Mouse (Mus musculus) layer of hippocampus, adult 11-12 months (tissue): ENCODE results near the gene 1700037C18Rik.

Source experiments
- DNase-seq: peaks from one replicate; pipeline ENCODE4 v3.0.0; 2022; ENCODE audit warnings: low spot score

The 1700037C18Rik gene

DNA sequence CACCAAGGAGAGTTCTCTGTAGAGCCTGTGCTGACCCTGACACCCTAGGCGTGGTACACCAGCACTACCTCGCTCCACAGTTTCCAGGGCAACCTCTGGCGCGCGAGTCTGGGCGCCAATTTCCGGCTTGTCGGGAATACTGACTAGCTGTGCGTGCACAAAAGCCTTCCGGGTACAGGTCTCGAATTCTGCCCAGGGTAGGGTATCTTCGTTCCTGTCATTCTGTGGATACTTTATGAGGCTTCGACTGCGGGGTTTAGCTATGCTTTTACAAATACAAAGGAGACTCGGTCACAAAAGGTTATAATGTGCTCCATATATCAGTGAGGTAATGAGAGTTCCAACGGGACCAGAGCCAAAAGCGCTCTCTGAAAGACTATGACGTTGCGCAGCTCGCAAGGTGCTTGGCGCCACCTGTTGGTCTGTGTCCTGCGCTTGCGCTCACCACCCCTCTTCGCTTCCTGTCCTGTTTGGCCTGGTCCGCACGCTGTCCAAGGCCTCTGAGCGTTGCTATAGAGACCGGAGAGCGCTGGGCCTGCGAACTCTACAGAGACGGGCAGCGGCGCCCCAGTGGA, at the start of gene 1700037C18Rik, which contains the start of gene Cluap1:
Gene 1700037C18Rik, minus strand, starts transcription at position 153 of the 575 bp plus-strand sequence.
Gene Cluap1, plus strand, starts transcription at position 265 of the 575 bp plus-strand sequence.
- DNase-seq, result peak; percentile 96

DNA sequence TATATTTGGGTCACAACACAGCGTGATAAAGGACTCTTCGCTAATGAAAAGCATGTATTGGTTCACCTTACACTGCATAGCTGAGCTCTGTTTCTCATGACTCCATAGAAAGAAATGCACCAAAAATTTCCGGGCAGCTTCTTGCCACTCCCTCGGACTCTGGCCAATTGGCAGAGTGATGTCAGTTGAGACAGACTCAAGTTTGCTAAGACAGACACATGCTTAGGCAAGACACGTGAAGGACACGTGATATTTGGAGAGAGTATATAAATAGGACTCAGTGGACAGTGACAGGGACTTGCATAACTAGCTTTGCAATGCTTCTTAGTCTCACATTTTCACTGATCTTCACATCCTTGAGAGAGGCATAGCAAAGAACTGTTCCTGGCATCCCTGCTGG, 47.9 kb upstream of the 1700037C18Rik start:
- DNase-seq, result peak; percentile 27

- DNase-seq, result no peak
These were observed 42.7 kb upstream of the 1700037C18Rik start for GRCm38 (mm10) chr16:3951141-3951540.

DNA sequence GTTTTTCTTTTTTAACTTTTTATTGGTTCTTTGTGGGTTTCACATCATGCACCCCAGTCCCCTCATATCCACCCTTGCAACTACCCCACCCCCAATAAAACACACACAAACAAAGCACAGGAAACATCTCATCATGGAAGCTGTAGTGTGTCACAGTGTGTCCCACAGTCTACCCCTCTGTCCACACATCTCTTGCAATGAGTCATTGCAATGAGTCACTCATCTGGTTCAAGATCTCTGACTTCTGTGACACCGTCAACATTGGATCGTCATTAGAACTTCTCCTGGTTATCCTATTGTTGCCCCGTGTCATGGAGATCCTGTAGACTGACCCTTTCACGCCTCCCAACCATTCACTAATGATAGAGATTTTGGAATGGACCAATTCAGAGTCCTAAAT, 26.2 kb upstream of the 1700037C18Rik start:
- no peak for DNase-seq

DNA sequence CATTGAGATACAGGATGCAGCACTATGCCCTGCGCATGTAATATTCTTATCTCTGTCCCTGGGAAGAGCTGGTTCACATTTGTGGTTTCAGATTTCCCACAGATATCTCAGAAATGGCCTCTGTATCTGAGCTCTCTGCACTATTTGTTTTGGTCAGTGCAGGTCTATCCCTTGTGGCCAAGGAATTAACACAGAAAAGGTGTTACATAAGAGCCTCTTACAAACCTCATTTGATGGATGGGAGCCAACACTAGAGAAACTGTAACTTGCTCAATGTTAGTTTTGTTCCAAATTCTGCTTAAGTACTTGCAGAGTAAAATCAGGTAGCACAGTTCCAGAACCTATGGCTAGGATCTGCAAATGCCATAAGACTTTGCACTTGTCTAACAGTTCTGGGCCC, 25.6 kb upstream of the 1700037C18Rik start:
- DNase-seq, result no peak

DNA sequence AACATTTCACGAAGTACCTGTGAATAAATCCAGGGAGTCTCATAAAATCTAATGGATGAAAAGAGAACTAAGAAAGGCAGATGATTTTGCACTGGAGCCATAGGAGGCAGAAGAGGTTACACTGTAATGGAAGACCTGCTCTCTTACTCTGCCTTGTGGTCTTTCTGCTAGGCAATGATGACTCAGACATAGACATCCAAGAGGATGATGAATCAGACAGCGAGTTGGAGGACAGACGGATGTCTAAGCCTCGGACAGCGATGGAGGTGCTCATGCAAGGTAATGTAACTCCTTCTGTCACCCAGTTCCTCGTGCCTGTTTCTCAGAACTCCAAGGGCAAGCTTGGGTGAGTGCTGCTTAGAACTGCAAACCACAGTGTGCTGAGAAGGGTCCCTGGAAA, 25.0 kb upstream of the 1700037C18Rik start:
- DNase-seq, result no peak

DNA sequence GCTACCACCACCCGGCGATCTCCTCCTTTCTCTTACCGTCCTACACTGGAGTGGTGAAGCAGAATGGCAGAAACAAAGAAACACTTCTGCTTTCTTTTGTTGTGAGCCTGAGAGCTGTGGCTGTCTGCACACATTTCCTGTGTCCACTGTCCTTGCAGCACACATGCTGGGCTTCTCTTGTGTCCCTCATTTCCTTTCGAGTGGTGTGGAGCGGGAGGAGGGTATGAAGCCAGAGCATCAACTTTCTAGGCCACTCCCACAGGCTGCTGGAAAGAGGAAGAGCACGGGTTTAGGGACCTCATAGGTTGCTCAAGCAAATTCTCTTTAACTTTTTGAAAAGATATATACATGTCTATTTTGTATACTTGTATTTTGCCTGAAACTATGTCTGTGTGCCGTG, 20.7 kb upstream of the 1700037C18Rik start:
- peak; percentile 45 for DNase-seq

DNA sequence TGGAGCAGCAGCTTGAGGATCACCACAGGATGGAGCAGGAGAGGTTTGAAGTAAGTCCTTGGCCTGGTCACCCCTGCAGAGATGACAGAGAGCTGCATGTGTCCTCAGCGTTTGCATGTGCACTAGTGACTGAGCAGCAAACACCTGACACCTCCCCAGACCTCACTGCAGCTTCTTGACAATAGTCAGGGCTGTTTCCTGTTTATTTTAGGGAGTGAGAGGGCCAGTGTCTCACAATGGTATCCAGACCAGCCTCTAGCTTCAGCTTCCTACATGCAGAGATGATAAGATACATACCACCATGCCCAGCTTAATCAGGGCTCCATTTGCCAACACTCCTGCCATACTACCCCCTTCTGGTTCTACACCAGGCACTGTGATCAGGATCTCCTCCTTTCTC, 20.1 kb upstream of the 1700037C18Rik start:
- DNase-seq, result no peak

- DNase-seq, result no peak
These were observed 15.5 kb upstream of the 1700037C18Rik start for GRCm38 (mm10) chr16:3923966-3924365.

GRCm38 (mm10) chr16:3923515-3923914, 15.0 kb upstream of the 1700037C18Rik start:
- no peak for DNase-seq

- DNase-seq, result no peak
These were observed 12.3 kb upstream of the 1700037C18Rik start for GRCm38 (mm10) chr16:3920756-3921155.

DNA sequence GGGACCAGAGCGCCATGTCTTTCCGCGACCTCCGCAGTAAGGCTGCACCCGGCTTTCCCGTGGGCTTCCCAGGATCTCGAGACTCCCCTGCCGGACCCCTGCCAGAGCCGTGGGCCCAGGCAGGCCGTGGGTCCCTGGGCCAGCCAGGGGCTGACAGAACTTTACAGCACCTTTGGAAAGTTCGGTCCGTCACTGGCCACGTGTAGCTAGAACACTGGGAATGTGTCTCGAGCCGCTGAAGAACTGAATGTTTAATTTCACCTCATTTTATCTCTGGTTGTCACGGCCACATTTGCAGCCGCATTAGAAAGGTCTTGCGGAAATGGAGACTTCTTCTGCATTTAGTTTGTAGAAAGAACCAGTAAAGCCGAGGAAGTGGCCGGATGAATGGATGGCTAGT, 629 bp upstream of the 1700037C18Rik start:
- no peak for DNase-seq

- DNase-seq, result no peak
These were observed 1.0 kb downstream of the 1700037C18Rik start for GRCm38 (mm10) chr16:3907471-3907870.

DNA sequence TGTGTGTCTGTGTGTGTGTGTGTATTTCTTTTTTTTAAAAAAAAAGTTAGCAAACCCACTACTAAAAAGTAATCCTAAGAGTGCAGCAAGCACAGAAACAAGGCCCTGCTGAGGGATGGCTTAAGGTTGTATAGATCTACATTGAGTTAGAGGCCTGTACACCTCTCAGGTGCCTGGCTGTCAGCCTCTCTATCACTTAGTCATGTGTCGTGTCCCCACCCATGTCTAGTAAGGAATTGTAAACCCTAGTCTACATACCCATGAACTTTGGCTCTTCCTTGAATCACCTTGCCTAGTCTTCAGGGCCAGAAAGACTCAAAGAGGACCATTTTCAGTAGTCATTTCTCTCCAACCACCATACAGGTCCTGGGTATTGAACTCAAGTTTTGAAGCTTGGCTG, 11.9 kb downstream of the 1700037C18Rik start:
- no peak for DNase-seq

DNA sequence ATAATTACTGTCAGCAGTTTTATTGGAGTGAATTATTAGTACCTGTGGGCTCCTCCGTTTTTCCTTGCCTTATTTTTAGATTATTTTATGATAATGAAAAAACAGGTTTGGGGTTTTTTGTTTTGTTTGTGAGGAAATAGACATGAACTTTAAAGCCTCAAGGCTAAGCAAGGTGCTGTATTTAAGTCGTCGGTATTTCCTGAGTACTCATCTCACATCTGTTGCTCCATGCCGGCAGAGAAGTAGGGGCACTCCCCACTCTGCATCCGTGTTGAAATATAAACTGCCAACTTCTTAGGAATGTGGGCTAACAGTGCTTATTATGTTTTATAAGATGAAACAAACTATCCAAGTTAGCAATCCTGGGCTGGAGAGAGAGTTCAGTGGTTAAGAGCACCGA, 12.4 kb downstream of the 1700037C18Rik start:
- no peak for DNase-seq

- no peak for DNase-seq
These were observed 13.2 kb downstream of the 1700037C18Rik start for GRCm38 (mm10) chr16:3895173-3895792.

DNA sequence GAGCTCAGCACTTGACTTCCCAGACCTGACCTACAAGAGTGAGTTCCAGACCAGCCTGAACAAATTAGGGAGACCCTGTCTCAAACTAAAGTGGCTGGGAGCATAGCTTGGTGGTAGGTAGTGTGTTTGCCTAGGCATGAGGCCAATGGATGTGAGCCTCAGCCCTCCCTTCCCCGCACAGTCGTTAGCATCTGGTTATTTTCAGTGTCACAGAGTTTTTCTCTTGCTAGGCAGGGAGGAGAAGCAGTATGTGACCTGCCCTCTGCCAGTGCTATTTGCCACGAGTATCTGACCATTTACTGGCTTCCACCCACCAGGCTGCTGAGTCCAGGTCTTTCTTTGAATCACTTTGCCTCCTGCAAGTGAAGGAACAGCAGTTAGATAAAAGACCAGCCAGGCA, 14.8 kb downstream of the 1700037C18Rik start:
- no peak for DNase-seq

DNA sequence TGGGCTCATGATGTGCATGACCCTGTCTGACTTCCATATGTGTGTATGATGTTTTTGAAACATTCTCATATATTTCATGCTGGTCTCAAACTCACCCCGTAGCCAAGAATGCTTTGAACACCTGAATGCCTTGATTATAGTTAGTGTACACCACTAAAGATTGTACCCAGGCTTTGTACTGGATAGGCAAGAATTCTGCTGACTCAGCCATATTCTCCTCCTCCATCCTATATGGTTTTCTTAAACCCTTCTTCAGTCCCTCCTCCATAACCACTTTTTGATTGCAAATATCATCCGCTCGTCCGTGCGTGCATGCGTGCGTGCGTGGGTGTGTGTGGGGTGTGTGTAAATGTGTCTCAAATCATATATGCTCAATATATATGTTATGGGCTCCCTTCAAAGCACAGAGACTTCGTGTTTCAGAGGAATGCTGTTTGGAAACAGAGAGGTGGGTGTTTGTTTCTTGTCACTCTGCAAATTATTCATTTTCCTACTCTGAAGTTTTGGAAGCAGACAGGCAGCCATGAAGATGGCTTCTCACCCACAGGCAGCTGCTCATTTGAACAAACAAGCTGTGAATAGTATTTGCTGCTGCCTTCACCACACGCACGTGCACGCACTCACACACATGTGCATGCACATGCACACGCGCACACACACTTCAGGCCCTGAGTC, 16.7 kb downstream of the 1700037C18Rik start:
- no peak for DNase-seq

DNA sequence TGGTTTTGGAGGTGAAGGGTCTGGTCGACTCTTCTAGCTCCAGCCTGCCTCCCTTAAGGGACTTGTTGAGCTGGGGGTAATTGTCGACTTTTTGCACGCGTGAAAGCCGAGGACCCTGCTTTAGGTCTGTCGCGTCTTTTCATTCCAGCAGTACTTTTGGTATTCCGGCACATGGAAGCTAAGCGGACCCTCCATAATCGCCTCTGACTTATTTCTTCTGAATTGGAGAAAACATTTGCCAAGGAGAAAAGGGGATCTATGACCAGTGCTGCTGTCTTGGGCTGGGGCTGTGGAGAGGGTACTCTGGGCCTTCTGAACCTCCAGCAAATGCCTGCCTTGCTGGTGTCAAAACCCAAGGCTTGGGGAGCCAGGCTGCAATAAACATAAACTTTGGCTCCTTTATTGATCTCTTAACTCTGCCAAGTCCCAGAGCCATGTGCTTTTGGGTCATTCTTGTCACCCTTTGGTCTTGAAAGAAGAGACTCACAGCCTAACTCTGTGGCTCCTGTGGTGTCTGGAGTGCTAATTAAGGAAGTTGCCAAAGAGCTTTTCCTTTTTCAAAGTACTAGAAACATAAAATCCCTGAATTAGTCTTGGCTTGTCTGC, 23.3 kb downstream of the 1700037C18Rik start:
- no peak for DNase-seq

DNA sequence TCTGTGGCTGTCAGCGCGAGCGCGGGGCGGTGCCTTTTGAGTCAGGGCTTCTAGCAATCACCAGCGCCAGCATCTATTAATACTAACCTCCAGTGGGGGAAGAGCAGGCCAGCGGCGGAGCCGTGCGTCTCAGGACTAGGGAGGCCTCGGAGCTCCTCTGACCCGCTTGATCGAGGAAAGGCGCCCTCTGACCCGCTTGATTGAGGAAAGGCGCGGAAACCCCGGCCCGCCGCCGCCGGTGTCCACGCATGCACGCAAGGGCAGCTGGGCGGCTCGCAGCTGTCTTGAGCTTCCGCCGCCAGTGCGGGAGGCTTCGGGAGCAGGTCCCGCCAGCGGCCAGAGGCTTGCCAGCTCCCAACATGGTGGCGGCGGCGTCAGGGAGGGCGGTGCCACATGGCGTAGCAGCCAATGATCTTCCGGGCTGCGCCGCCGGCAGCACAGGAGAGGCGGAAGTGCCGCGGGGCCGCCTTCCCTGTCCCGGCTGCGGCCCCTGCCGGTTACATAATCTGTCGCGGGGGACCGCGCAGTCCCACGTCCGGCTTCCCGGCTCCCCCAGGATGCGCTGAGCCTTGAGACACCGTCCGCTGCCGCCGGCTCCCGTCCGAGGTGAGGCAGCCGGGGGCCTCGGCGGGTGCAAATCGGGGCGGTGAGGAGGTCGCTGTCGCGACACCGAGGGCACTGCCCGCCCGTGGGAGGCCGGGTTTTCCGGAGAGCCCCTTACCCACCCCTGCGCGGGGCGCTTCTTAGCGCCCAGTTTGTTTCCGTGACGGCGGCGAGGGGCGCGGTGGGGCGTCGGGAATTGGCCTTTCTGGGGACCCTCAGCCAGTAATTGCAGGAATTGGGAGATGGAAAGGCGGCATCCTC, 24.1 kb downstream of the 1700037C18Rik start, which contains the start of the genes Zfp597 and Gm20695:
Gene Zfp597, minus strand, starts transcription at position 361 of the 864 bp plus-strand sequence.
Gene Gm20695, plus strand, starts transcription at position 448 of the 864 bp plus-strand sequence.
- DNase-seq, result peak; percentile 94

GRCm38 (mm10) chr16:3876346-3876745, 32.1 kb downstream of the 1700037C18Rik start:
- DNase-seq, result no peak
